Mouse (Mus musculus) cerebellum, adult 2 months (tissue): ENCODE measurements around the gene Csta1. TPM values are rescaled to one million over a fixed set of nuclear protein-coding genes. Genes with fewer than 3 reads are reported as not detected.
"Not testable (repeated sequence)": the region's sequence is repeated elsewhere in the genome, so short reads cannot be mapped to it uniquely, and the experiment has no call there.

Source experiments
- DNase-seq, 2 experiments: peaks; one replicate each; pipeline ENCODE4 v3.0.0; 2021
- H3K27ac ChIP-seq: fragments of 200-500 bp; 2 replicates; pipeline ENCODE4 v1.5.1; 2012; ENCODE audit warnings: low read length, control low read depth, inconsistent platforms; ENCODE audit not compliant: insufficient read depth
- H3K27me3 ChIP-seq: fragments of 200-500 bp; 2 replicates; pipeline ENCODE4 v1.6.1; 2012; ENCODE audit warnings: inconsistent platforms, mild to moderate bottlenecking, low read length, moderate library complexity; ENCODE audit not compliant: control insufficient read depth, insufficient read depth
- H3K4me1 ChIP-seq: fragments of 200-500 bp; 2 replicates; pipeline ENCODE4 v1.6.1; 2011; ENCODE audit warnings: low read length; ENCODE audit not compliant: control insufficient read depth, insufficient read depth
- H3K4me3 ChIP-seq: fragments of 200-500 bp; replicated peaks from 2 replicates; pipeline ENCODE3; 2011; ENCODE audit warnings: mild to moderate bottlenecking, low read depth, low read length, control low read depth; ENCODE audit not compliant: insufficient read depth
- CTCF ChIP-seq: fragments of 200-500 bp; IDR thresholded peaks from 2 replicates; pipeline ENCODE4 v1.5.1; 2011; ENCODE audit warnings: low read depth, mild to moderate bottlenecking, control low read depth, low read length, moderate library complexity, borderline replicate concordance; ENCODE audit not compliant: insufficient read depth
- POLR2A ChIP-seq: fragments of 200-500 bp; IDR thresholded peaks from 2 replicates; pipeline ENCODE4 v1.6.1; 2011; ENCODE audit warnings: low read length, control low read depth, borderline replicate concordance; ENCODE audit not compliant: insufficient read depth
- WGBS: fragments of 180-500 bp; shearing (Covaris S2); methylation state at CpG from one replicate; pipeline ENCODE4 v1.1.7; 2018; 5-methylcytosine and 5-hydroxymethylcytosine counted together
- polyA plus RNA-seq: library from polyadenylated mRNA; depleted of rRNA; stranded (reverse); fragments of >200 nt; gene quantifications from 2 replicates; pipeline ENCODE4 v1.2.3, GENCODE M21; 2012

Csta1 gene
- polyA plus RNA-seq, 1 experiment: not detected

DNA sequence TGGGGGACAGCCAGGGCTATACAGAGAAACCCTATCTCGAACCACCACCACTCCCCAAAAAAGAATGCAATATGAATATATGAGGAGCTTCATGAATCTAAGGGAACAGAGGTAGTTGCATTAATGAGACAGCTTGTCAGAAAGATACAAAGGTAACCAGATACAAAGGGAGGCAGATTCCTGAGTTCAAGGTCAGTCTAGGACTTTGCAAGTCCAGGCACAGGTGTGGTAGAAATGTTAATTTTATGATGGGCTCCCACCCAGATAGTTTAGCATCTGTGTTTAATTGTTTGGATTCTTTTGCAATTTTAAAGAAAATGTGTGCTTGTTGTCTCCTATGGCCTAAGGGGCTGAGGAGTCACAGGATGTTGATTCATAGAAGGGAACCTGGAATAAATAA, 28.8 kb downstream of the Csta1 start:
- no peak overlapping the region for H3K27ac ChIP-seq
- WGBS: 78% methylated on average over 1 of the region's 1 CpGs
- no peaks in the 10 kb centered on the region for H3K27me3 ChIP-seq
- no peaks in the 10 kb centered on the region for H3K4me1 ChIP-seq
- DNase-seq: no peak
- TF ChIP-seq POLR2A (no peak), CTCF (no peak)
- H3K4me3 ChIP-seq: no peak overlapping the region

DNA sequence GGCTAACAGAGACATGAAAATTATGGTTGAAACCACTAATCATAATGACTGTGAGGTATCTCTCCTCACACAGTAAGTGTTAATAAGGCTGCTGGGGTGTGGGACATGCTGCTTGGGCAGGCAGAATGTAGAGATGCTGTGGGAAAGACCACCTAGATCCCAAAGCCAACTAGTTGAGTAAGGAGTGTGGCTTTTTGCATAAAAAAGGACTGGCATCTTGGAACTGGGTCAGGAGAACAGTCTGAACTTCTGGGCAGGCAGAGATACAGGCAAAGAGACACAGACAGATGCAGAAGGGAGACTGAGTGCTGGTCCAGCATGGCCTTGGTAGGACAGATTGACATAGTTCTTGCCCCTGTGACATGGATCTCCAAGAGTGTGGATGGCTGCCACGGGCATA, 29.5 kb downstream of the Csta1 start:
- Histone ChIP-seq H3K4me3 (no peak overlapping the region), H3K27me3 (no peaks in the 10 kb centered on the region), H3K4me1 (no peaks in the 10 kb centered on the region), H3K27ac (no peak overlapping the region)
- TF ChIP-seq POLR2A (no peak), CTCF (no peak)
- 66% methylated on average over 1 of the region's 1 CpGs for WGBS
- DNase-seq: no peak

DNA sequence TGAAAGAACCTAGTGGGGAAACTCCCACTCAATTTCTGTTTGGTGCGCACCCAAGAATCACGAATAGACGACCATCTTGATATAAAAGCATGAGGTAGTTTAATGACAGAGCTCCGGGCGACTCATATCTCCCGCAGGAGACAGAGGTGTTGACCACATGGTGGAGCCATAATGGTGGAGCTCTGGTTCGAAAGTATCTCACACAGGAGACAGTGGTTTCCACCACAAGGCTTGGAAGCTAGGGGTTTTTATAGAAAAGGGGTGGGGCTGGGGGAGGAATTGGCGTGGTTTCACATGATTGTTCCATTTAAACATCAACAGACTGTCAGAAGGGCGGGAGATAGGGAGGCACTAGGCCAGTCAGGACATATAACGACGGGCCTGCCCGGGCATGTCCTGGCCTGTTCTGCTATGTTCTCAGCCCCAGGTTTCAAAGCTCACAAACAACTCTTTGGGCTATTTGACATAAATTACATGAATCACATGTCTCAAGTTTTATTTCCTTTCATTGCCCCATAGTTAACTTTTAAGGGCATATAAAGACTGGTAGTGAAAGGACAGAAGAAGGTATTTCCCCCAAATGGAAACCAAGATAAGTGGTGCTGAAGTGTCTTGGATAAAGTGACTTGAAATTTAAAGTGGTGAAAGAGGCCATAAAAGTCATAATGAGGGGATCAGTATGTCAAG, 33.1 kb downstream of the Csta1 start:
- H3K4me1 ChIP-seq, H3K27ac ChIP-seq, H3K4me3 ChIP-seq, DNase-seq, H3K27me3 ChIP-seq: not testable (repeated sequence)
- WGBS: 92% methylated on average over 12 of the region's 12 CpGs

DNA sequence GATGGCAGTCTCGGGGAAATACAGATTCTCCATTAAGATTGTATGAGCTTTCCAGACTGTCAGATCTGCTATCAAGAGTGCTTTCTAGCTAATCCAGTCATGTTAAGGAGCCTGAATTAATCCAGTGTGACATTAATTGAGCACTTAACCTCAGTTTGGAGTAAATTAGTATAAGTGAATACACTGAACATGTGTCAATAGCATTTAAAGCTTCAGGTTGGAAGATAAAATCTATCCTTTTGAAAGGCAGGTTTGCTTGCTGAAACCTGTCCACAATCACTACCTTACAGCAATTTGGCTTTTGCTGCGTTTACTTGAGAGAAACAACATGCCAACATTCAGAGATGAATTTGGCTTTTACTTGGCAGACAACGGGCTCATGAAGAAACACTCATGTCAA, 37.0 kb downstream of the Csta1 start:
- TF ChIP-seq CTCF (no peak), POLR2A (no peak)
- Histone ChIP-seq H3K4me3 (no peak overlapping the region), H3K27me3 (no peaks in the 10 kb centered on the region), H3K4me1 (no peaks in the 10 kb centered on the region), H3K27ac (no peak overlapping the region)
- no peak for DNase-seq
- WGBS: 67% methylated on average over 3 of the region's 3 CpGs

DNA sequence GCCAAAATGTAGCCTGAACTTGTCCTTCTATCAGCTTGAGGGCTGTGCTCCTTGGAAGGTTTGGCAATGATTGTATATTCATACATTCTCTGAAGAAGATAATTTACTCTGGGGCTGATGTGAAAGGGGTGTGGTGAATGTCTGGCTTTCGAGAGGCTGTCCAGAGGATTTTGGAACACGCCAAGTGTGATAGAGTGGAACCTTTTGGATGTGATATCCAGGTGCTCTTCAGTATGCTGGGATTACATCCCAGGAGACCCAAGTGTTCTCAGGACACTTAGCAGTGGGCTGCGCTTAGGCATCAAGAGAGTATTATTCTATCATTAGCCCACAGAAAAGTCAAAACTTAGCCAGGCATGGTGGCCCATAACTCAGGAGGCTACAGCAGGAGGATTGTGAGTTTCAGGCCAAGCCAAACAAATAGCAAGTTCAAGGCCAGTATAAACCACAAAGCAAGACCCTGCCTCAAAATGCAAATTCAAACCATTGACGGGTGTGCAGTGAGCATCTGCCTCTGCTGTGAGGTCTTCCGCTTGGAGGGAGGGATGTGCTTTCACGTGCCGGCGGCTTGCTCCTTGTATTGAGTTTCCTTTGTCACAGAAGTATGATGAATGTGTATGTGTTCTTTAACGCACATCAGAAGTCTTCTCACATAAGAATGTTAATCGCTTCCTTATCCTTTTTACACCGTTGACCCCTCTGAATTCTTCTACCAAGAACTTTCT, 40.1 kb downstream of the Csta1 start:
- no peak overlapping the region for H3K4me3 ChIP-seq
- no peaks in the 10 kb centered on the region for H3K4me1 ChIP-seq
- WGBS: 91% methylated on average over 11 of the region's 11 CpGs
- no peak overlapping the region for H3K27ac ChIP-seq
- no peak for TF ChIP-seq POLR2A
- TF ChIP-seq CTCF: no peak
- DNase-seq: no peak
- no peaks in the 10 kb centered on the region for H3K27me3 ChIP-seq

DNA sequence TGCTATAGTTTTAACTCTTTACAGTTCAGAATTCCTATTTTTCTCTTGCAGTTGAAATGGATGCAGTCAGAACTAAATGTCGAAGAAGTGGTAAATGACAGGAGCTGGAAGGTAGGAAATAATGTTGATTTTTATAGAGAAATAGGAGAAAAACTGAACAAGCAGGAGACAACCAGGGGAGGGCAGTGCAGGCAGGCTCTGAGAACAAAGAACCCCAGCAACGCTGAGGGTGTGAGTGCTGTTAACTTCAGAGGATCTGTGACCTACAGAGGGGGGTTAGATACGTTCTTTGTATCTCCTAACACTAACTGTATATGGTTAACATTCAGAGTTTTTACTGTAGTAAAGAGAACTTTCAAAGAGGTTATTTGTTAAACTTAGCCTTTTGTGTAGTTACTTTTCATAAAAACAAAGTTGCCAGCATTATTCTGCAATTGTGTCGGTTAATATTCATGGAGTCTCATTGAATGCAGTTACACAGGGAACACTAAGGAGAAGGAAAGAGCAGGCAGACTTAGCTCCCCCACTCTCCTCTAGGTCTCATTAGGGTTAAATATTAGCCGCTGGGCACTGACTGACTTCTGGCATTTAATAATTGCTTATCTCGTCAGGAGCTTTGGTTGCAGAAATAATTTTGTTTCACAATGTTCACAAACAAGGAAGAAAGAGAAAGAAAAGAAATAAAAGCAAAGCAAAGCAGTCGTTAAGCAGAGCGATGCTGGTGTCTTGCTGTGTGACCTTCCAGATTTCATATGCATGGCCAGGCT, 41.0 kb downstream of the Csta1 start:
- H3K4me3 ChIP-seq: no peak overlapping the region
- no peaks in the 10 kb centered on the region for H3K27me3 ChIP-seq
- H3K27ac ChIP-seq: no peak overlapping the region
- no peaks in the 10 kb centered on the region for H3K4me1 ChIP-seq
- WGBS: 76% methylated on average over 8 of the region's 8 CpGs
- no peak for TF ChIP-seq POLR2A
- TF ChIP-seq CTCF: no peak
- no peak for DNase-seq

DNA sequence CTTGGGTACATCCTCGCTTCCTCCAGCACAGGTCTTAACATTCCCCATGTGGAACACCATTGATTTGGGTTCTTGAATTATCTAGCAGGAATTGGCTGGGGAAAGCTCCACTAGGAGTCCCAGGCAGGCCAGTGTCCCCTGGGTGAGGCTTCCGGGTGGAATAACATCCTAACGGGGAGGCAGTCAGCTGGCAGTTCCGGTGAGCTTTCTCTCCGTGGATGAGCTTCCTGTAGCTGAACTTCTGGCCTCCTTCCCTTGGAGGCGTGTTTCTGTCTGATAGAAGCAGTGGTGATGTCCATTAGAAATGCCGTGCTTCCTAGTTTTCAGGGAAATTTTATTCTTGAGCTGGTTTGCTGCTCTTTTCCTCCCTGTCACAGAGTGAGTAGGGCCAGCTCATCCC, 42.0 kb downstream of the Csta1 start:
- DNase-seq: no peak
- H3K27me3 ChIP-seq: no peaks in the 10 kb centered on the region
- TF ChIP-seq CTCF (no peak), POLR2A (no peak)

DNA sequence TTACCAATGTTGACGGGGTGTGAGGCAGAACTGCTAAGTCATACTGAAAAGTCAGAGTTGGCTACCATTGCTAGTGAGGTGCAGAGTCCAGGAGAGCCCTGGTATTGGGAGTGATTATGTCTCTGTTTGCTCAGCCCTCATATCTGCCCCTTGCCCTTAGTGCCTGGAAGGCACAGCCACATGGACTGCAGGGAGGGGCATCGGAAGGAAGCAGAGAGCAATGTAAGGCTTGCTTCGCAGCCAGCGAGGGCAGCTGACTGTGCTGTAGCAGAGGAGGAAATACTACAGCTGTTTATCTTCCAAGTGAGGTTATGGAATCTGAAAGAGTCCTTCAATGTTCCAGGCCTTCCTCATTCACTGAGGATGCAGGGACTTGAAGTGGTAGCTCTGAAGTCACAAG, 43.2 kb downstream of the Csta1 start:
- Histone ChIP-seq H3K27ac (no peak overlapping the region), H3K4me3 (no peak overlapping the region), H3K27me3 (no peaks in the 10 kb centered on the region), H3K4me1 (no peaks in the 10 kb centered on the region)
- 90% methylated on average over 4 of the region's 4 CpGs for WGBS
- no peak for DNase-seq
- TF ChIP-seq POLR2A (no peak), CTCF (no peak)

More for the DNA sequence above, 42.0 kb downstream of the Csta1 start:
- WGBS: 78% methylated on average over 7 of the region's 7 CpGs
- H3K4me3 ChIP-seq: no peak overlapping the region
- H3K4me1 ChIP-seq: no peaks in the 10 kb centered on the region
- no peak overlapping the region for H3K27ac ChIP-seq
